Comparison of ENCODE assay signal across 15 mouse cellular contexts in the genomic region with DNA sequence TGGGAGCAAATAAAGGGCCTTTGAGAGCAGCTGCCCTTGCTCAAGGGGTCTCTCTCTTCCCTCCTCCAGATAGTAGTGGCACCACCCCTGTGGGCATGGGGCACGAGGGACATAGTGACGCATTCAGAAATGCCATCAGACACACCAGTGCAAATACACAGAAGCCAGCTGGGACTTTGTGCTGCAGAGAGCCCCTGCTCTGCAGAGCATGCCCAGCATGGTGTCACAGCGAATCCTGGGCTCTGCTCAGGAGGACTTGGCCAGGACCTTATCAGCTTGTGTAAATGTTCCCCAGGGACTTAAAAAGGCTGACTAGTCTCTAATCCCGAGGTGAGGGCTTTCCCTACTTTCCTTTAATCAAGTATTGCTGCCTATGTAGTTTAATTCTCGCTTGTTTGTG. TPM values are rescaled to one million over a fixed set of nuclear protein-coding genes. Genes with fewer than 3 reads are reported as not detected.
DNase-seq lines count a peak whose midpoint lies in the region; ATAC-seq and TF ChIP-seq lines count a peak whose summit lies in the region.
"Had no signal": no experiment of that assay in that cellular context is flagged by ENCODE, and none has a peak within 500 bp of the region (broad histone marks: within the 10 kb centered on the region; RNA-seq: fewer than 3 reads in every experiment).

No protein-coding gene starts in this region.

- no peaks in the 10 kb centered on the region for H3K27me3 ChIP-seq in erythroblast, embryonic 14.5 days (ENCODE audit: control insufficient read depth)
- no peaks in the 10 kb centered on the region for H3K27me3 ChIP-seq in lung, embryonic 14.5 days (ENCODE audit: insufficient read depth, low read length)
- no peaks in the 10 kb centered on the region for H3K27me3 ChIP-seq in liver, embryonic 14.5 days (ENCODE audit: control insufficient read depth, insufficient read depth, low read length)
- no peaks in the 10 kb centered on the region for H3K27me3 ChIP-seq in stomach, embryonic 16.5 days (ENCODE audit: control insufficient read depth, insufficient read depth, low read length)
- H3K27me3 ChIP-seq in forebrain, embryonic 15.5 days, result no peaks in the 10 kb centered on the region

- H3K36me3 ChIP-seq in erythroblast, embryonic 14.5 days (ENCODE audit: control insufficient read depth), result peaks cover 89% of the 10 kb centered on the region
- no peaks in the 10 kb centered on the region for H3K36me3 ChIP-seq in lung, embryonic 14.5 days (ENCODE audit: insufficient read depth)
- H3K36me3 ChIP-seq in liver, embryonic 14.5 days (replicated peaks; ENCODE audit: control insufficient read depth, insufficient read depth, low read depth), result peaks cover 5% of the 10 kb centered on the region; the same call in 1 of the 2 replicates
- no peaks in the 10 kb centered on the region for H3K36me3 ChIP-seq in stomach, embryonic 16.5 days (ENCODE audit: control insufficient read depth, insufficient read depth, low read length)
- H3K36me3 ChIP-seq in forebrain, embryonic 15.5 days, result no peaks in the 10 kb centered on the region
- H3K36me3 ChIP-seq: G1E had no signal

- ATAC-seq in erythroblast, adult 5-6 weeks (replicated peaks; ENCODE audit: low FRiP score, poor library complexity, severe bottlenecking), result no peak
- ATAC-seq in lung, embryonic 14.5 days (ENCODE audit: insufficient read depth), result peak; percentile 68
- no peak for ATAC-seq in liver, embryonic 14.5 days (ENCODE audit: insufficient read depth)
- ATAC-seq in stomach, embryonic 16.5 days (ENCODE audit: insufficient read depth, low FRiP score), result peak; percentile 87
- ATAC-seq in forebrain, embryonic 15.5 days (replicated peaks), result no peak
- ATAC-seq: forebrain, embryonic 16.5 days had no signal

- TF ChIP-seq EP300 in liver, embryonic 14.5 days (IDR thresholded peaks at IDR 0.05; ENCODE audit: low read depth), result no peak

- peak overlapping the region; percentile 68 for H3K27ac ChIP-seq in lung, embryonic 14.5 days (ENCODE audit: low read depth)
- H3K27ac ChIP-seq in liver, embryonic 14.5 days, result peak overlapping the region; percentile 77
- peak overlapping the region; percentile 80 for H3K27ac ChIP-seq in stomach, embryonic 16.5 days (ENCODE audit: low read length)
- H3K27ac ChIP-seq in forebrain, embryonic 15.5 days (replicated peaks), result no peak overlapping the region

- H3K4me2 ChIP-seq in lung, embryonic 14.5 days, result no peak overlapping the region
- H3K4me2 ChIP-seq in liver, embryonic 14.5 days (ENCODE audit: low read depth), result peak overlapping the region; percentile 68
- no peak overlapping the region for H3K4me2 ChIP-seq in stomach, embryonic 16.5 days (ENCODE audit: low read depth, low read length)
- no peak overlapping the region for H3K4me2 ChIP-seq in forebrain, embryonic 15.5 days (replicated peaks)

- peaks cover 99% of the 10 kb centered on the region for H3K4me1 ChIP-seq in erythroblast, embryonic 14.5 days (ENCODE audit: control insufficient read depth)
- peaks cover 30% of the 10 kb centered on the region for H3K4me1 ChIP-seq in lung, embryonic 14.5 days (ENCODE audit: insufficient read depth)
- peaks cover 56 to 64% of the 10 kb centered on the region in 2 experiments for H3K4me1 ChIP-seq in liver, embryonic 14.5 days (replicated peaks; ENCODE audit: control insufficient read depth in 2 of 2, insufficient read depth in 2 of 2, low read length in 1 of 2)
- peaks cover 30% of the 10 kb centered on the region for H3K4me1 ChIP-seq in stomach, embryonic 16.5 days (ENCODE audit: control insufficient read depth, insufficient read depth, low read length)
- peaks cover 4% of the 10 kb centered on the region; the same call in 1 of the 2 replicates for H3K4me1 ChIP-seq in forebrain, embryonic 15.5 days

- DNase-seq in lung, embryonic 14.5 days, result peak; percentile 72
- no peak for DNase-seq in lung, postnatal 14 days
- DNase-seq in liver, embryonic 14.5 days (ENCODE audit: low read depth in 3 of 3, low spot score in 3 of 3), result no peak
- DNase-seq in cerebellum, postnatal 14 days, result no peak
- DNase-seq: cerebellum, adult 11 months; kidney, adult 2 months had no signal

- no peak for TF ChIP-seq CTCF in lung, embryonic 14.5 days (IDR thresholded peaks at IDR 0.05; ENCODE audit: low read depth)
- no peak for TF ChIP-seq CTCF in liver, embryonic 14.5 days (IDR thresholded peaks at IDR 0.05; ENCODE audit: low read depth)

- H3K4me3 ChIP-seq in erythroblast, embryonic 14.5 days (replicated peaks), result peak overlapping the region; percentile 69
- H3K4me3 ChIP-seq in lung, embryonic 14.5 days (ENCODE audit: low read depth, low read length), result no peak overlapping the region
- peak overlapping the region in 1 of 2 experiments; percentile 28; a peak in 2 of 4 replicates for H3K4me3 ChIP-seq in liver, embryonic 14.5 days (ENCODE audit: insufficient read depth in 1 of 2, low read depth in 2 of 2, low read length in 2 of 2)
- H3K4me3 ChIP-seq in stomach, embryonic 16.5 days (replicated peaks; ENCODE audit: low read length), result no peak overlapping the region
- H3K4me3 ChIP-seq in forebrain, embryonic 15.5 days, result no peak overlapping the region

- H3K9me3 ChIP-seq in erythroblast, embryonic 14.5 days (ENCODE audit: control insufficient read depth, low read length), result no peaks in the 10 kb centered on the region
- no peaks in the 10 kb centered on the region for H3K9me3 ChIP-seq in lung, embryonic 14.5 days (ENCODE audit: low read depth, low read length)
- no peaks in the 10 kb centered on the region for H3K9me3 ChIP-seq in liver, embryonic 14.5 days (ENCODE audit: control insufficient read depth, low read length)
- no peaks in the 10 kb centered on the region for H3K9me3 ChIP-seq in stomach, embryonic 16.5 days (replicated peaks; ENCODE audit: control insufficient read depth, low read length)
- H3K9me3 ChIP-seq in forebrain, embryonic 15.5 days, result no peaks in the 10 kb centered on the region
- H3K9me3 ChIP-seq: G1E had no signal

- WGBS in lung, embryonic 14.5 days, result 10% methylated on average over 5 of the region's 5 CpGs
- WGBS in liver, embryonic 14.5 days (ENCODE audit: insufficient replicate concordance), result 32% methylated on average over 5 of the region's 5 CpGs
- 25% methylated on average over 5 of the region's 5 CpGs for WGBS in stomach, embryonic 16.5 days
- WGBS in forebrain, embryonic 15.5 days, result 27% methylated on average over 5 of the region's 5 CpGs

- no peak overlapping the region for H3K9ac ChIP-seq in lung, embryonic 14.5 days
- peak overlapping the region; percentile 44 for H3K9ac ChIP-seq in liver, embryonic 14.5 days (replicated peaks)
- H3K9ac ChIP-seq in stomach, embryonic 16.5 days (ENCODE audit: low read length), result no peak overlapping the region
- H3K9ac ChIP-seq in forebrain, embryonic 15.5 days (replicated peaks), result no peak overlapping the region

RNA-seq across cellular contexts. Expression of gene Aqp1, which starts 5.5 kb away (rescaled TPM):
- polyA plus RNA-seq in erythroblast, embryonic 14.5 days (2012), result 7.5 and 8.6 TPM in 2 replicates
- total RNA-seq in erythroblast, adult 5-6 weeks (2015; ENCODE audit: low replicate concordance), result 183 and 231 TPM in 2 replicates
- 447 and 529 TPM in 2 replicates for total RNA-seq in erythroblast, adult 5-6 weeks (2017; ENCODE audit: low replicate concordance)
- 4.0 and 4.4 TPM in 2 replicates for polyA plus RNA-seq in lung, embryonic 14.5 days (2014; fragmentation: Nextera tagmentation; extraction: Ambion mirVana)
- 58.3 and 59.3 TPM in 2 replicates for polyA plus RNA-seq in liver, embryonic 14.5 days (2012; rRNA removed)
- polyA plus RNA-seq in liver, embryonic 14.5 days (2014; fragmentation: Nextera tagmentation; extraction: Ambion mirVana), result 13.2 and 15.1 TPM in 2 replicates
- 24.1 and 25.3 TPM in 2 replicates for polyA plus RNA-seq in stomach, embryonic 16.5 days (2015; fragmentation: Nextera tagmentation; extraction: Ambion mirVana)
- polyA plus RNA-seq in forebrain, embryonic 15.5 days (2015; fragmentation: Nextera tagmentation; extraction: Ambion mirVana), result 5.8 and 12.2 TPM in 2 replicates
- polyA plus RNA-seq: G1E had no signal

RNA-seq across cellular contexts. Expression of gene Ghrhr, which starts 34.4 kb away (rescaled TPM):
- not detected in 2 replicates for polyA plus RNA-seq in erythroblast, embryonic 14.5 days (2012)
- total RNA-seq in erythroblast, adult 5-6 weeks (2015; ENCODE audit: low replicate concordance), result 0.63 TPM in 1 of 2 replicates, not detected in the other
- total RNA-seq in erythroblast, adult 5-6 weeks (2017; ENCODE audit: low replicate concordance), result 0.28 TPM in 1 of 2 replicates, not detected in the other
- polyA plus RNA-seq in lung, embryonic 14.5 days (2014; fragmentation: Nextera tagmentation; extraction: Ambion mirVana), result not detected in 2 replicates
- polyA plus RNA-seq in liver, embryonic 14.5 days (2012; rRNA removed), result 0.02 and 0.03 TPM in 2 replicates
- polyA plus RNA-seq in liver, embryonic 14.5 days (2014; fragmentation: Nextera tagmentation; extraction: Ambion mirVana), result not detected in 2 replicates
- 0.17 TPM in 1 of 2 replicates, not detected in the other for polyA plus RNA-seq in stomach, embryonic 16.5 days (2015; fragmentation: Nextera tagmentation; extraction: Ambion mirVana)
- polyA plus RNA-seq in forebrain, embryonic 15.5 days (2015; fragmentation: Nextera tagmentation; extraction: Ambion mirVana), result not detected in 2 replicates
- total RNA-seq: layer of hippocampus, adult 8-10 months had no signal
- polyA plus RNA-seq: forebrain, embryonic 16.5 days; G1E; neural tube, embryonic 11.5 days; testis, adult 2 months had no signal

Comparison
In these comparisons a context has a peak if more than half of its experiments do, and no peak if none do; other contexts are left out.
1. ATAC-seq: peak in lung, embryonic 14.5 days (single experiment) and stomach, embryonic 16.5 days (single experiment); none in erythroblast, adult 5-6 weeks (single experiment), liver, embryonic 14.5 days (single experiment) and forebrain, embryonic 15.5 days (single experiment).